ENCODE assay signal across 5 mouse cellular contexts in the genomic region with DNA sequence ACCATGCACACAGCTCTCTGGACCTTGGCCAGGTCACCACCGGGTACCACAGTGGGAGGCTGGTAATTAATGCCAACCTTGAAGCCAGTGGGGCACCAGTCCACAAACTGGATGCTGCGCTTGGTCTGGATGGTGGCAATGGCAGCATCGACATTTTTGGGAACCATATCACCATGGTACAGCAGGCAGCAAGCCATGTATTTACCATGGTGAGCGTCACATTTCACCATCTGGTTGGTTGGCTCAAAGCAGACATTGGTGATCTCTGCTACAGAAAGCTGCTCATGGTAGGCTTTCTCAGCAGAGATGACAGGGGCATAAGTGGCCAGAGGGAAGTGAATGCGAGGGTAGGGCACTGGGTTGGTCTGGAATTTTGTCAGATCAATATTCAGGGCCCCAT.
DNase-seq lines count a peak whose midpoint lies in the region; ATAC-seq lines count a peak whose summit lies in the region.
"Not testable (repeated sequence)": the region's sequence is repeated elsewhere in the genome, so short reads cannot be mapped to it uniquely, and the experiment has no call there.

No protein-coding gene starts in this region.

- DNase-seq in cerebellum, adult 18-20 months, result peak; percentile 55 to 60
- peak; percentile 70 for DNase-seq in cerebellum, adult 9-10 months
- DNase-seq in heart, adult 11 months, result peak; percentile 80

- peaks cover 74% of the 10 kb centered on the region for H3K4me1 ChIP-seq in liver, embryonic 12.5 days
- peaks cover 73% of the 10 kb centered on the region for H3K4me1 ChIP-seq in liver, embryonic 15.5 days (replicated peaks)

- H3K9ac ChIP-seq in liver, embryonic 12.5 days; liver, embryonic 15.5 days: not testable (repeated sequence)

- H3K27me3 ChIP-seq in liver, embryonic 12.5 days (replicated peaks); liver, embryonic 15.5 days: not testable (repeated sequence)

- WGBS in liver, embryonic 12.5 days (ENCODE audit: insufficient replicate concordance), result 87% methylated on average over 5 of the region's 5 CpGs
- 86% methylated on average over 5 of the region's 5 CpGs for WGBS in liver, embryonic 15.5 days (ENCODE audit: insufficient replicate concordance)

- ATAC-seq in liver, embryonic 12.5 days; liver, embryonic 15.5 days (ENCODE audit: insufficient read depth): not testable (repeated sequence)

- H3K27ac ChIP-seq in liver, embryonic 12.5 days, result peak overlapping the region; percentile 89
- H3K27ac ChIP-seq in liver, embryonic 15.5 days (replicated peaks), result peak overlapping the region; percentile 93

- not testable (repeated sequence) for H3K9me3 ChIP-seq in liver, embryonic 12.5 days (replicated peaks); liver, embryonic 15.5 days (replicated peaks)

- not testable (repeated sequence) for H3K36me3 ChIP-seq in liver, embryonic 12.5 days; liver, embryonic 15.5 days (replicated peaks)

- not testable (repeated sequence) for H3K4me2 ChIP-seq in liver, embryonic 12.5 days; liver, embryonic 15.5 days

- not testable (repeated sequence) for H3K4me3 ChIP-seq in liver, embryonic 12.5 days; liver, embryonic 15.5 days (replicated peaks)
